Mouse (Mus musculus) stomach, embryonic 14.5 days (tissue): ENCODE results near the gene Ankrd34a. TPM values are rescaled to one million over a fixed set of nuclear protein-coding genes. Genes with fewer than 3 reads are reported as not detected.

Source experiments
- ATAC-seq: fragments of 200-750 bp; cut with Nextera tagmentation; 2 replicates; pipeline ENCODE4 v1.8.0; 2017; ENCODE audit warnings: low read depth, moderate TSS enrichment; ENCODE audit not compliant: insufficient number of reproducible peaks, insufficient read depth, low FRiP score
- H3K27ac ChIP-seq: fragments of 300-500 bp; sonication (generic); 2 replicates; pipeline ENCODE4 v1.5.1; 2014; ENCODE audit warnings: mild to moderate bottlenecking, low read length, moderate library complexity, mixed read lengths
- H3K27me3 ChIP-seq: fragments of 300-500 bp; sonication (generic); 2 replicates; pipeline ENCODE4 v1.6.1; 2014; ENCODE audit warnings: low read length, control low read depth, mixed read lengths; ENCODE audit not compliant: control insufficient read depth, insufficient read depth
- H3K36me3 ChIP-seq: fragments of 300-500 bp; sonication (generic); 2 replicates; pipeline ENCODE4 v1.6.1; 2014; ENCODE audit warnings: mild to moderate bottlenecking, control low read depth, low read length, moderate library complexity, mixed read lengths; ENCODE audit not compliant: control insufficient read depth, insufficient read depth
- H3K4me1 ChIP-seq: fragments of 300-500 bp; sonication (generic); 2 replicates; pipeline ENCODE4 v1.6.1; 2014; ENCODE audit warnings: low read length, control low read depth, mixed read lengths; ENCODE audit not compliant: control insufficient read depth, insufficient read depth
- H3K4me2 ChIP-seq: fragments of 300-500 bp; sonication (generic); replicated peaks from 2 replicates; pipeline ENCODE4 v1.6.1; 2014; ENCODE audit warnings: low read depth, low read length, control low read depth
- H3K4me3 ChIP-seq: fragments of 300-500 bp; sonication (generic); 2 replicates; pipeline ENCODE4 v1.5.1; 2014; ENCODE audit warnings: low read depth, low read length, control low read depth
- H3K9ac ChIP-seq: fragments of 300-500 bp; sonication (generic); replicated peaks from 2 replicates; pipeline ENCODE4 v1.6.1; 2014; ENCODE audit warnings: low read depth, mild to moderate bottlenecking, control low read depth, low read length, moderate library complexity, mixed read lengths
- H3K9me3 ChIP-seq: fragments of 300-500 bp; sonication (generic); 2 replicates; pipeline ENCODE4 v1.6.1; 2016; ENCODE audit warnings: low read depth, low read length, control low read depth; ENCODE audit not compliant: control insufficient read depth
- WGBS: fragments of 180-500 bp; shearing (Covaris S2); extraction: QIAGEN DNeasy Blood & Tissue Kit; methylation state at CpG from one replicate; pipeline ENCODE4 v1.1.7; 2014; 5-methylcytosine and 5-hydroxymethylcytosine counted together
- polyA plus RNA-seq: library from polyadenylated mRNA; unstranded; fragments of >200 nt; fragmentation: Nextera tagmentation; extraction: Ambion mirVana; gene quantifications from 2 replicates; pipeline ENCODE4 v1.2.1, GENCODE M21; 2014

The Ankrd34a gene
- polyA plus RNA-seq, 1 experiment from 2014 or later: 2.9 TPM

- 80% methylated on average over 6 of the region's 6 CpGs for WGBS
- no peak overlapping the region for H3K27ac ChIP-seq
Observed at GRCm38 (mm10) chr3:96554251-96554650, 42.2 kb upstream of the Ankrd34a start.

GRCm38 (mm10) chr3:96555041-96555596, 41.3 kb upstream of the Ankrd34a start:
- no peak overlapping the region for H3K9ac ChIP-seq
- H3K4me1 ChIP-seq: peaks cover 40% of the 10 kb centered on the region
- ATAC-seq: no peak
- H3K9me3 ChIP-seq: no peaks in the 10 kb centered on the region
- 12% methylated on average over 12 of the region's 12 CpGs for WGBS
- peak overlapping the region; percentile 79 for H3K27ac ChIP-seq
- H3K4me2 ChIP-seq: no peak overlapping the region; the same call in 1 of the 2 replicates
- no peak overlapping the region for H3K4me3 ChIP-seq
- no peaks in the 10 kb centered on the region for H3K27me3 ChIP-seq
- H3K36me3 ChIP-seq: peaks cover 10% of the 10 kb centered on the region

More at GRCm38 (mm10) chr3:96554251-96554650, 42.2 kb upstream of the Ankrd34a start:
- H3K36me3 ChIP-seq: peaks cover 1% of the 10 kb centered on the region; the same call in 1 of the 2 replicates
- H3K9me3 ChIP-seq: no peaks in the 10 kb centered on the region
- peaks cover 33% of the 10 kb centered on the region for H3K4me1 ChIP-seq
- no peak for ATAC-seq
- no peak overlapping the region for H3K4me2 ChIP-seq
- no peaks in the 10 kb centered on the region for H3K27me3 ChIP-seq
- H3K9ac ChIP-seq: no peak overlapping the region
- no peak overlapping the region for H3K4me3 ChIP-seq

- Histone ChIP-seq H3K4me1 (peaks cover 49% of the 10 kb centered on the region), H3K27ac (peak overlapping the region; percentile 79; the same call in 1 of the 2 replicates), H3K27me3 (no peaks in the 10 kb centered on the region), H3K4me2 (peak overlapping the region; percentile 57; the same call in 1 of the 2 replicates), H3K4me3 (no peak overlapping the region), H3K9me3 (no peaks in the 10 kb centered on the region), H3K36me3 (peaks cover 20% of the 10 kb centered on the region), H3K9ac (no peak overlapping the region)
- ATAC-seq: no peak
- 67% methylated on average over 15 of the region's 15 CpGs for WGBS
Observed at GRCm38 (mm10) chr3:96555999-96556614, 40.3 kb upstream of the Ankrd34a start.

DNA sequence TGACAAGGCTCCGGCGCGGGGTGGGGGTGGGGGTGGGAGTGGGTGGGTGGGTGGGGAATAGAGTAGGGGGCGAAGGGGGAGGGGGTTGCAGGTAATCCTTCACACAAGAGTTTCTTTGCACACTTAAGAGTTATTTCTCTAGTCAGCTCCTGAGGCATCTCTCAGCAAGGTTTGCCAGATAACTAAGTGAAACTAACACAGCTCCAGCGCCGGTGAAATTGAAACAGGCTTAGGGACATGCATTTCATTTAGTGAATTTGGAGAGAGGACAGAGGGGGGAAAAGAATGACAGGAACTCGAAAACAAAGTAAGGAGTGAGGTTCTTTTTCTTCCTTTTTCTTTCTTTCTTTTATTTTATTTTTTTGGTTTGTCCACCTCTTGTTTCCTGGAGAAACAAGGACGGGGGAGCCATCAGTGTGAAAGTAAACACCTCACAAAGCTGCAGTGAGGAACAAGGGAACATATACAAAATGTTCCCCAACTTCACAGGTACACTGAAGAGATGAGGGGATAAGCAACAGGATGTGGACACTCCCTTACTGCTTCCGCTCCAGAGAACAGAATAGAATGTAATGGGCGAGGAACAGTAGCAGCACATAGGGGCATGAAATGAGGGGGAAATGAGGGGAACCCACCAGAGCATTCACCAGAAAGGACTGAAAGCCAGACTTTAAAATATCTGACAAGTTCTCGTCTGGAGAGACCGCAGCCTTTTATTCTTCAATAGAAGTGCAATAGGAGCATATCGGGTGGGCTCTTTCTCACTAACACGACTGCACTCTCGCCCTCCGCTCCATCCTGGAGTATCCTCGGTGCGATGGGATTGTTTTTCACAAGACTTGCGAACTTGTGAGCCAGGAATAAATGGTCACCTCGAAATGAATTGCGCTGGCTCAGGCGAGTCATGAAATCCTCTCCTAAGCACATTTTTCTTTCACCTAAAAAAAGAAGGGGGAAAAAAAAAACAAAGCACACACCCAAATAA, 39.5 kb upstream of the Ankrd34a start:
- no peaks in the 10 kb centered on the region for H3K9me3 ChIP-seq
- H3K4me2 ChIP-seq: peak overlapping the region; percentile 57
- 5% methylated on average over 22 of the region's 22 CpGs for WGBS
- peaks cover 23% of the 10 kb centered on the region for H3K36me3 ChIP-seq
- H3K27me3 ChIP-seq: no peaks in the 10 kb centered on the region
- ATAC-seq: no peak
- peaks cover 50% of the 10 kb centered on the region for H3K4me1 ChIP-seq
- H3K4me3 ChIP-seq: peak overlapping the region; percentile 66
- H3K9ac ChIP-seq: peak overlapping the region; percentile 47
- peak overlapping the region; percentile 90 for H3K27ac ChIP-seq

DNA sequence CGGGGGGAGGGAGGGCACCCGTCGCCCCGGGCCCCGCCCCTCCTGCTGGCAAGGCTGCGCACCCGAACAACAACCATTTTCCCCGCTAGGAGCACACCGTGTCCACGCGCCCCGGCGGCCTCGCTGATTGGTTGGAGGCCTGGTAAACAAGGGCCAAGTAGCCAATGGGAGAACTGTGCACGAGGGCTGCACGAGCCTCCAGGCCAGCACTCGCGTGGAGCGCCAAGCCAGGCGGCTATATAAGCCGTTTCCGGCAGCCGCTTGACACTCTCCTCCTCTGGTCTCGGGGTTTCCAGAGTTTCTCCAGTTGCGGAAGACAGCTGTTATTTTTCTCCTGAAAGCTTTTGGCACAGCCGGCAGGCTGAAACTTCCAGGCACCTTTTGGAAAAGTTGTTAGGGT, 38.7 kb upstream of the Ankrd34a start, which contains the start of gene Txnip:
Gene Txnip, plus strand, starts transcription at position 264 of the 400 bp plus-strand sequence.
- peaks cover 51% of the 10 kb centered on the region for H3K4me1 ChIP-seq

DNA sequence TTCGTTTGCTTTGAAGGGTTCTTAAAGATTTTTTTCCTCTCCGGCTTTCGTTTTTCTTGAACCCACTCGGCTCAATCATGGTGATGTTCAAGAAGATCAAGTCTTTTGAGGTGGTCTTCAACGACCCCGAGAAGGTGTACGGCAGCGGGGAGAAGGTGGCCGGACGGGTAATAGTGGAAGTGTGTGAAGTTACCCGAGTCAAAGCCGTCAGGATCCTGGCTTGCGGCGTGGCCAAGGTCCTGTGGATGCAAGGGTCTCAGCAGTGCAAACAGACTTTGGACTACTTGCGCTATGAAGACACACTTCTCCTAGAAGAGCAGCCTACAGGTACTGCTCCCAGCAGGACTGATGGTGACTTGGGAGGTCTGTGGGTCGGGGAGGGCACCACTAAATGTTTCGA, 38.3 kb upstream of the Ankrd34a start:
- Histone ChIP-seq H3K27ac (peak overlapping the region; percentile 90), H3K4me3 (peak overlapping the region; percentile 66), H3K36me3 (peaks cover 23% of the 10 kb centered on the region), H3K9ac (peak overlapping the region; percentile 92), H3K9me3 (no peaks in the 10 kb centered on the region), H3K4me1 (peaks cover 51% of the 10 kb centered on the region), H3K27me3 (no peaks in the 10 kb centered on the region), H3K4me2 (peak overlapping the region; percentile 56)
- ATAC-seq: no peak
- under 1% methylated on average over 17 of the region's 17 CpGs for WGBS

More for the DNA sequence above, 38.7 kb upstream of the Ankrd34a start, which contains the start of gene Txnip:
- H3K9me3 ChIP-seq: no peaks in the 10 kb centered on the region
- no peaks in the 10 kb centered on the region for H3K27me3 ChIP-seq
- ATAC-seq: peak; percentile 99
- peak within 1 kb of the TSS; percentile 57 for H3K4me2 ChIP-seq
- peaks cover 23% of the 10 kb centered on the region for H3K36me3 ChIP-seq
- peak within 1 kb of the TSS; percentile 90 for H3K27ac ChIP-seq
- WGBS: under 1% methylated on average over 26 of the region's 26 CpGs
- peak within 1 kb of the TSS; percentile 92 for H3K9ac ChIP-seq
- H3K4me3 ChIP-seq: peak within 1 kb of the TSS; percentile 66

- Histone ChIP-seq H3K27ac (peak overlapping the region; percentile 90), H3K36me3 (peaks cover 23% of the 10 kb centered on the region), H3K9me3 (no peaks in the 10 kb centered on the region), H3K9ac (peak overlapping the region; percentile 92), H3K4me1 (peaks cover 51% of the 10 kb centered on the region), H3K27me3 (no peaks in the 10 kb centered on the region), H3K4me3 (peak overlapping the region; percentile 66), H3K4me2 (peak overlapping the region; percentile 56)
- WGBS: 20% methylated on average over 10 of the region's 10 CpGs
- no peak for ATAC-seq
Observed at GRCm38 (mm10) chr3:96558668-96559196, 37.7 kb upstream of the Ankrd34a start.
